Mouse (Mus musculus): ENCODE data around the gene Xrcc4. TPM values are rescaled to one million over a fixed set of nuclear protein-coding genes. Genes with fewer than 3 reads are reported as not detected.

Gene Xrcc4
- 9.1 and 9.5 TPM in 2 replicates for polyA plus RNA-seq (2015; fragmentation: Nextera tagmentation; extraction: Ambion mirVana)

GRCm38 (mm10) chr13:90088962-90089824 lies at the start of gene Xrcc4, which contains the start of gene Tmem167:
TSS of gene Xrcc4 (minus strand) at chr13:90089608.
TSS of gene Tmem167 (plus strand) at chr13:90089123.

DNA sequence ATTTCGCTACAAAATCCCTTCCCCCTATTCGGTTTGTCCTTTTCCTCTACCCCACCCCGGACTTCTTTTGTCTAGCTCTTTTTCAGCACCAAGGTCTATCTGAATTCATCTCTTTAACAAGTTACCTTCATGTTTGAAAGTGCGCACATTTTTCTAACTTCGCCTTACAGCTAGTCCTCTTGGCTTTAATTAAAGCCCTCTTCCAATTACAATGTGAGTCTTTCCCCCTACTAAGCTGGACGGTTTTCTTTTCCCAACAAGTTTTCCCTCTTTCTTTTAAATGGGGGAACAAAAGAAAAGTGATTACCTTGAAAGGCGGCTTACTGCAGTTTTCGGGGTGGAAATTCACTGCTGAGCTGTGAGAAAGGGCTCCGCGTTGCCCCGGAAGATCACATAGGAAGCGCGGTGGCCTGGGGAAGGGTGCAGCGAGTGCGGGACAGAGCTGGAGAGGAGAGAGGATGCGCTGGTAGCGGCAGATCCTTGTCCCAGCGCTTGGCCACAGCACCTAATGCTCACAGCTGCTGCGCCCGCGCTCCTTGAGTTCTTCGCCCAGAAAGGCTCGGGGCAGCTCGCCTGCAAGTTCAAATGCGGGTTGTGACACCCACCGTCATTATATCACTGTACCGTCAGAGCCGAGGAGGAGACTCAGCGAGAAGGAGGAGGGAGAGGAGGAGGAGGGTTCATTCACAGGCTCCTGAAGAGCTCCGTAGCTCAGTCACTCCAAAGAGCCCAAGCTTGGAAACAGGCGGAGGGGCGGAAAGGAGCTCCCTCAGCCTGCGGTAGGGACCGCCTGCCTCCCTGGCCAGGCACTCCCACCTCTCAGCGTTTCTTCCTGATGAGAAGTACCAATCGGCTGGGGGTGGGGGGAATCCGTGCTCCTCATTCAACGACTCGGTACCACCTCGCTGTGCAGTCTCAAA lies 347.4 kb downstream of the Xrcc4 start, which contains the start of gene Vcan:
Vcan (minus strand) TSS at position 744 of the 920 bp plus-strand sequence.

Other genes starting within 250 kb of the Xrcc4 start
- 32.7 and 34.5 TPM in 2 replicates for gene Tmem167, start 485 bp downstream of the Xrcc4 start, polyA plus RNA-seq (2015; fragmentation: Nextera tagmentation; extraction: Ambion mirVana)

Data from skeletal muscle tissue, postnatal 0 days (tissue).